Mouse (Mus musculus) hindbrain, embryonic 11.5 days (tissue): ENCODE data around the gene Slc30a3. TPM values are rescaled to one million over a fixed set of nuclear protein-coding genes. Genes with fewer than 3 reads are reported as not detected.
A peak's percentile ranks its signal among the peaks of the same experiment; 100 is the strongest.

Experiments
- ATAC-seq: fragments of 200-750 bp; cut with Nextera tagmentation; 2 replicates; pipeline ENCODE4 v1.8.0; 2017; ENCODE audit warnings: mild to moderate bottlenecking, moderate TSS enrichment, moderate library complexity; ENCODE audit not compliant: low FRiP score
- DNase-seq: peaks from one replicate; pipeline ENCODE4 v3.0.0-alpha.2; 2015; ENCODE audit warnings: low spot score
- H3K27ac ChIP-seq: fragments of 300-500 bp; sonication (generic); 2 replicates; pipeline ENCODE4 v1.5.1; 2014; ENCODE audit warnings: mild to moderate bottlenecking, low read depth, low read length
- H3K27me3 ChIP-seq: fragments of 300-500 bp; sonication (generic); 2 replicates; pipeline ENCODE4 v1.6.1; 2014; ENCODE audit warnings: mild to moderate bottlenecking, low read length, moderate library complexity, mixed read lengths; ENCODE audit not compliant: control insufficient read depth, insufficient read depth
- H3K36me3 ChIP-seq: fragments of 300-500 bp; sonication (generic); 2 replicates; pipeline ENCODE4 v1.6.1; 2014; ENCODE audit warnings: mild to moderate bottlenecking, low read length, moderate library complexity, mixed read lengths; ENCODE audit not compliant: control insufficient read depth, insufficient read depth
- H3K4me1 ChIP-seq: fragments of 300-500 bp; sonication (generic); replicated peaks from 2 replicates; pipeline ENCODE4 v1.6.1; 2014; ENCODE audit warnings: low read length, mixed read lengths; ENCODE audit not compliant: control insufficient read depth, insufficient read depth
- H3K4me2 ChIP-seq: fragments of 300-500 bp; sonication (generic); replicated peaks from 2 replicates; pipeline ENCODE4 v1.6.1; 2014; ENCODE audit warnings: mild to moderate bottlenecking, low read depth, low read length
- H3K4me3 ChIP-seq: fragments of 300-500 bp; sonication (generic); 2 replicates; pipeline ENCODE4 v1.5.1; 2014; ENCODE audit warnings: low read depth, low read length
- H3K9ac ChIP-seq: fragments of 300-500 bp; sonication (generic); 2 replicates; pipeline ENCODE4 v1.6.1; 2014; ENCODE audit warnings: low read depth, low read length
- H3K9me3 ChIP-seq: fragments of 300-500 bp; sonication (generic); 2 replicates; pipeline ENCODE4 v1.6.1; 2016; ENCODE audit warnings: low read length; ENCODE audit not compliant: control insufficient read depth
- WGBS: fragments of 180-500 bp; shearing (Covaris S2); extraction: QIAGEN DNeasy Blood & Tissue Kit; methylation state at CpG from one replicate; pipeline ENCODE4 v1.1.7; 2014; 5-methylcytosine and 5-hydroxymethylcytosine counted together
- polyA plus RNA-seq: library from polyadenylated mRNA; unstranded; fragments of >200 nt; fragmentation: Nextera tagmentation; extraction: Ambion mirVana; gene quantifications from 2 replicates; pipeline ENCODE4 v1.2.1, GENCODE M21; 2014

The Slc30a3 gene
- polyA plus RNA-seq, 1 experiment from 2014 or later: 9.2 TPM

DNA sequence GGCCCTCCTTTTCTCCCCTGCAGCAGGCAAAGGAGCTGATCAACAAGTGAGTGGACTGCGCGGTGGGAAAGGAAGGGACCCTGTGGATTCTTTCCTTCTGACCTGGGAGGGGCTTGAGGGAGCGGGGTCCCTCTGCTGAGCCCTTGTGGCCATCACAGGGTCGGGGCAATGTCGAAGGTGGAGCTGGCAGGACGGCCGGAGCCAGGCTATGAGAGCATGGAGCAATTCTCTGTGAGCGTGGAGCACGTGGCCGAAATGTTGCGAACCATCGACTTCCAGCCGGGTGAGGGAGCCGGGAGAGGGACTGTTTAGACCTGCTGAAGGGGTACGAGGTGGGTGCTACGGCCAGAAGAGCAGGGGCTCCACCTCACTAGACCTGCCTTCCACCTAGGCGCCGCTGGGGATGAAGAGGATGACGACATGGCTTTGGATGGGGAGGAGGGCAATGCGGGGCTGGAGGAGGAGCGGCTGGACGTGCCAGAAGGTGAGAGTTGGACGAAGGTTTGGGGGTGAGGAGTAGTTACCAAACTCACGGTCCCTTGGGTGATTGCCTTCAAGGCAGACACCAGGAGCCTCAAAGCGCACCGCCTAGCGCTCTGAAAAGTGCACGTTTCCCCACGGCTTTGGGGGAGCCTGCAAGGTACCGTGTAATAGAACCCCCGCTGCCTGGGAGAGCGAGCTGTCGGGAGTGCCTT lies 28.8 kb upstream of the Slc30a3 start:
- H3K4me2 ChIP-seq: peak overlapping the region; percentile 23
- ATAC-seq: no peak
- peak; percentile 34 for DNase-seq
- H3K27me3 ChIP-seq: peaks cover 46% of the 10 kb centered on the region
- H3K36me3 ChIP-seq: no peaks in the 10 kb centered on the region
- H3K4me1 ChIP-seq: peaks cover 10% of the 10 kb centered on the region
- no peak overlapping the region for H3K27ac ChIP-seq
- H3K9ac ChIP-seq: no peak overlapping the region
- no peaks in the 10 kb centered on the region for H3K9me3 ChIP-seq
- H3K4me3 ChIP-seq: no peak overlapping the region; the same call in 1 of the 2 replicates
- WGBS: under 1% methylated on average over 33 of the region's 33 CpGs

DNA sequence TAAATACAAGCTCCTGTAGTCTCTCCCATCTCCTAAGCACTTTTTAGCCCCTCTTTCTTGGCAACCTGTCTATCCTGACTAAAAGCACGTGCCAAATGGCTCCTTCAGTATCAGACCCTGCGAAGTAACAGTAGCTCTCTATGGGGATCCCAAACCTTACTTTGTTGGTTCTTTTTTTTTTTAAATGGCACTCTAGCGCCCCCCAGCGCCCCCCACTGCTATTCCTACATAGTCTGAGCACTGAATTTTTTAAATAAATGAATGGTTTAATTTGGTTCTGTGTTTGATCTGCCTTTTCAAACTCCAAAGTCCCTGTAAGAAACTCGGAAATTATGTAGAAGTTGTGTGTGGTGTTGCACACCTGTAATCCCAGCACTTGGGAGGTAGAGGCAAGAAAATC lies 18.0 kb upstream of the Slc30a3 start:
- WGBS: 40% methylated on average over 5 of the region's 5 CpGs
- H3K9me3 ChIP-seq: no peaks in the 10 kb centered on the region
- no peak for DNase-seq
- no peak overlapping the region for H3K27ac ChIP-seq
- no peaks in the 10 kb centered on the region for H3K27me3 ChIP-seq
- no peak overlapping the region for H3K4me3 ChIP-seq
- no peak overlapping the region for H3K4me2 ChIP-seq
- no peaks in the 10 kb centered on the region for H3K36me3 ChIP-seq
- H3K4me1 ChIP-seq: no peaks in the 10 kb centered on the region
- no peak for ATAC-seq
- no peak overlapping the region for H3K9ac ChIP-seq

DNA sequence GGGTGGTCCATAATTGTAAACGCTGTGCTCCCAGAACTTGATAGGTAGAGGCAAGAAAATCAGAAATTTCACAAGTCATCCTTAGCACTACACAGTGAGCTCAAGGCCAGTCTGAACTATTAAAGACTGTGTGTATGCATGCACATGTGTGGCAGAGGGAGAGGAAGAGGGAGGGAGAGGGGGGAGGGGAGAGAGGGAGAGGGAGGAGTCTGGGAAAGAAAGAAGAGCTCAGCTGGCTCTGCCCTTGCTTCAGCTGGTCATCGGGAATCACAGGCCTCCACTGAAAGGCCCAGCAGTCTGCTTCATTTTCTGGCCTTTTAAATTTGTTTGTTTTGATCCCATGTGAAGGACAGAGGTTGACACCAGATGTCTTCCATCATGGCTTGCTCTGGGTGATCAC lies 15.4 kb upstream of the Slc30a3 start:
- Histone ChIP-seq H3K9me3 (no peaks in the 10 kb centered on the region), H3K27ac (no peak overlapping the region), H3K4me3 (no peak overlapping the region), H3K4me2 (no peak overlapping the region), H3K27me3 (no peaks in the 10 kb centered on the region), H3K9ac (no peak overlapping the region), H3K4me1 (no peaks in the 10 kb centered on the region), H3K36me3 (no peaks in the 10 kb centered on the region)
- ATAC-seq (no peak), DNase-seq (no peak)
- WGBS: 50% methylated on average over 2 of the region's 2 CpGs

DNA sequence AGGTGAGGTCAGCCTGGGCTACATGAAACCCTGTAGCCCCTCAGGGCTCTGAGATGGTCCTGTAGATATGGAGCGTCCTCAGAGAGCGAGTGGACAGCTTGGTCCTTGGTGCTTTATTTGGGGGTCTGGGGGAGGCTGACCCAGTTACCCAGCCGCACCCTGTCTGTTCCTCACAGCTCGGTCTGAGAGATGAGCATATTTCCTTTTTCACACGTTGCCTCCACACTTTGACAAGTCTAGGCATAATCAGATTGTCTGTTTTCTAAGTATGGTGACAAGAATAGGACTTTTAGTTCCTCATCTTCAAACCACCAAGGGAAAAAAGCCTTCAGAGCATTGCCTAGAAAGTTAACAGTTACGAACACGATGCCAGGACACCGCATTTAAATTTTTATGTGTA lies 13.1 kb upstream of the Slc30a3 start:
- H3K4me1 ChIP-seq: no peaks in the 10 kb centered on the region
- no peak overlapping the region for H3K27ac ChIP-seq
- WGBS: 88% methylated on average over 8 of the region's 8 CpGs
- H3K36me3 ChIP-seq: no peaks in the 10 kb centered on the region
- H3K9ac ChIP-seq: no peak overlapping the region
- no peak overlapping the region for H3K4me2 ChIP-seq
- no peaks in the 10 kb centered on the region for H3K9me3 ChIP-seq
- DNase-seq (no peak), ATAC-seq (no peak)
- H3K4me3 ChIP-seq: no peak overlapping the region
- H3K27me3 ChIP-seq: no peaks in the 10 kb centered on the region

DNA sequence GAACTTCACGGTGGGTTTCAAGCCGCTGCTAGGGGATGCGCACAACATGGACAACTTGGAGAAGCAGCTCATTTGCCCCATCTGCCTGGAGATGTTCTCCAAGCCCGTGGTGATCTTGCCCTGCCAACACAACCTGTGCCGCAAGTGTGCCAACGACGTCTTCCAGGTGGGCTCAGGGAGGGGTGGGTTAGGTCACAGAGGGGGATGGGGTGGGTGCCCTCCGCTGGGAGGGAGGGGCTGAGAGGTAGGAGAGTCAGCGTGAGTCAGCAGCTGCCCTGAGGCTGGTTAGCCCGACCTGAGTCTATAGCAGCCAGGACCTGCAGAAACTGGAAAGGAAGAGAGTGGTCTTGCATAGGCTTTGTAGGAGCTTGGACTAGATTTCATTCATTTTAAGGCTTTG lies 8.9 kb upstream of the Slc30a3 start:
- Histone ChIP-seq H3K4me3 (no peak overlapping the region), H3K4me2 (no peak overlapping the region), H3K27ac (no peak overlapping the region), H3K9me3 (no peaks in the 10 kb centered on the region), H3K27me3 (no peaks in the 10 kb centered on the region), H3K36me3 (no peaks in the 10 kb centered on the region), H3K9ac (no peak overlapping the region), H3K4me1 (no peaks in the 10 kb centered on the region)
- DNase-seq: no peak
- no peak for ATAC-seq
- WGBS: 26% methylated on average over 10 of the region's 10 CpGs

DNA sequence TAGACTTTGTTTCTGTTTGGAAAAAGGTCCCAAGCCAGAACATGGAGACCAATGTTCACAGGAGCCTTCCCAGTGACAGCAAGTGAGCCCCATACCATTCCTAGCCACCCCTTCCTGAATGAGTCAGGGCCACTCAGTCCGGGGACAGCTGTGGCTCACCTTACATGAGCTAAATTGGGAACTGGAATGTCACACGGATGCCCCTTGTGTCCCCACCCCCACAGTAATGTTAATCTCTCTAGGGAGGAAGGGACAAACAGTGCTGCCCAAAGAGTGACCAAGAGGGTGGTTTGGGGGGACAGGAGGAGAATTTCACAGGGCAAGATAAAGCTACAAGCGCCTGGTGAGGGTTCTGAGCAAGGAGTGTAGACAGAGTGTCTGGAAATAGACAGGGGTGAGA lies 8.3 kb upstream of the Slc30a3 start, which contains the start of gene Trim54:
TSS of gene Trim54 (plus strand) at position 359 of the 400 bp plus-strand sequence.
- Histone ChIP-seq H3K36me3 (no peaks in the 10 kb centered on the region), H3K4me2 (no peak within 1 kb of the TSS), H3K27me3 (no peaks in the 10 kb centered on the region), H3K4me3 (no peak within 1 kb of the TSS), H3K27ac (no peak within 1 kb of the TSS), H3K9ac (no peak within 1 kb of the TSS), H3K4me1 (no peaks in the 10 kb centered on the region), H3K9me3 (no peaks in the 10 kb centered on the region)
- DNase-seq (no peak), ATAC-seq (no peak)
- 44% methylated on average over 3 of the region's 3 CpGs for WGBS

DNA sequence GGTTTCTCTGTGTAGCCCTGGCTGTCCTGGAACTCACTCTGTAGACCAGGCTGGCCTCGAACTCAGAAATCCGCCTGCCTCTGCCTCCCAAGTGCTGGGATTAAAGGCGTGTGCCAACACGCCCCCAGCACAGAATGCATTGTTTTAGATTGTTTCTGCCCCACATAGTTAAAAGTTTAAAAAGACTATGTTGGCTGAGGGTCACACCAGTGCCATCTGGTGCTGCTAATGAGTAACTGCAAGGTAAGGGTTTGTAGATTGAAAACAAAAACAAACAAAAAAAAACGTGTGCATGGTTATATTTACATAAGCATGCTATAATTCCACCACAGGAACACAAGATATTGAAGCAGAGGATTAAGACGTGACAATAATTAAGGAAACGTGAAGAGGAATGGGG lies 2.7 kb upstream of the Slc30a3 start:
- no peaks in the 10 kb centered on the region for H3K36me3 ChIP-seq
- H3K9me3 ChIP-seq: no peaks in the 10 kb centered on the region
- DNase-seq (no peak), ATAC-seq (no peak)
- WGBS: 42% methylated on average over 7 of the region's 7 CpGs
- no peaks in the 10 kb centered on the region for H3K27me3 ChIP-seq
- H3K4me2 ChIP-seq: no peak overlapping the region
- H3K9ac ChIP-seq: no peak overlapping the region
- H3K4me3 ChIP-seq: no peak overlapping the region
- H3K4me1 ChIP-seq: no peaks in the 10 kb centered on the region
- H3K27ac ChIP-seq: no peak overlapping the region

DNA sequence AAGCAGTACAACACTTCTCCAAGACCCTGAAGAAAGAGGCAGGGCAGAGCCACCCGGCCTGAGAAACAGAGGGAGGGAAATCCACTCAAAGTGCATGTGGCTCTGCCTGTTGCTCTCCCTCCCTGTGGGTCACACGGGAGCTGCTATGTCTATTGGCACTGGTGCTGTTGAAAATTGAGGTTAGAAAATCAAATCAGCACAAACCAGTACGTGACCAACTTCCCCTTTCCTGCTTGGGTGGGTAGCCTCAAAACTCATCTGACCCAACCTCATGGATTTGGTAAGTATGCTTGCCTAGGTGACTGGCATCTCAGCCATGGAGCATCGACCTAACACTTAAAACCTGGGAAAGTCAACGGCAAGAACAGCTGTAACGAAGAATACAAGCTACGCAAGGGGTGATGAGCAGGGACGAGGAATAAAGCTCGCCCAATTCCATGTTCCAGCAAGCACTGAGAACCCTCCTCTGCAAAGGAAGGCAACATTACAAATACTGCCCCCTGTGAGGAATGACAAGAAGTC lies 2.2 kb downstream of the Slc30a3 start, which contains the start of gene Dnajc5g:
TSS of gene Dnajc5g (plus strand) at position 472 of the 522 bp plus-strand sequence.
- Histone ChIP-seq H3K4me1 (no peaks in the 10 kb centered on the region), H3K4me3 (no peak within 1 kb of the TSS), H3K27me3 (no peaks in the 10 kb centered on the region), H3K36me3 (no peaks in the 10 kb centered on the region), H3K9me3 (no peaks in the 10 kb centered on the region), H3K9ac (no peak within 1 kb of the TSS), H3K27ac (no peak within 1 kb of the TSS), H3K4me2 (no peak within 1 kb of the TSS)
- DNase-seq (no peak), ATAC-seq (no peak)
- WGBS: 84% methylated on average over 9 of the region's 9 CpGs
